Mouse (Mus musculus): Measurements from ENCODE around the gene Pde4d. TPM values are rescaled to one million over a fixed set of nuclear protein-coding genes. Genes with fewer than 3 reads are reported as not detected.

Gene Pde4d
- polyA plus RNA-seq, 1 experiment = 34.7 TPM

DNA sequence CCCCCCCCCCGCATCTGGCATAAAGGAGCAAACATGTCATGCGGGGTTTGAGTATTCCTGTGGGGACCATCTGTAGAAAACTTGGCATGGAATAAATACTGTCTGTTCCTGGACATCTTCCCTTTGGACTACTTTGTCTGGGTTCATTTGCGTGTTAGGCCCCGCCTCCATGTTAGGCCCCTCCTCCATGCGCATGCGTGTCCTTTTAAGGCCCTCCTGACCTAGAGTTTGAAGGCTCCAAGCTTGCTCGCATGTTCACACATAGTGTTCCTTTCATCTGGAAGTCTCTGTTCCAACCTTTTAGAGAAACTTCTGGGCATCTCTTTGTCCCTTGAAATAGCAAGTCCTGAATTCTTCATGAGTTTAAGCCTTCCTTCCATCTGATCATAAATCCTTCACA is 1359.2 kb downstream of the Pde4d start:
- Histone ChIP-seq H3K27ac (ENCODE audit: insufficient read depth, low read length) (no peak overlapping the region), H3K4me3 (ENCODE audit: insufficient read depth, low read length) (no peak overlapping the region), H3K4me1 (ENCODE audit: control insufficient read depth, insufficient read depth, low read length) (no peaks in the 10 kb centered on the region)
- TF ChIP-seq POLR2A (IDR thresholded peaks at IDR 0.05; ENCODE audit: extremely low read depth, insufficient read depth, low read length) (no peak), CTCF (IDR thresholded peaks at IDR 0.05; ENCODE audit: extremely low read depth, insufficient read depth, low read length) (no peak)

DNA sequence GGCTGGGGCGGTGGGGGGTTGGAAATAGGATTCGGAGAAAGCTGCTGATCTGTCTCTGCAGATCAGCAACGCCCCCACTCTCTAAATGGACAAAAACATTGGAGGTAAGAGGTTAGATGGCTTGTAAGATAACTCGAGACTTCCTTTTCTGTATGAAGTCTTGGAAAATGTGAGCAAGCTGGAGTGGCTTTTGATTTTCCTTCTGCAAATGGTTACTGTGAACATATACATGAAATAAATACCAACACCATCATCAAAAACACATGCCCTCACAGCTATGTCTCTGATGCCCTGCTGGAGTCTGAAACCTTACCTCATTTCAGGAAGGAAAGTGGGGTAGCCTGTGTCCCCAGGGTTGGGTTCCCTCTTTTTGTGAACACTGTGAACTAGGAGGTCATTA is 1359.9 kb downstream of the Pde4d start:
- Histone ChIP-seq H3K4me1 (ENCODE audit: control insufficient read depth, insufficient read depth, low read length) (no peaks in the 10 kb centered on the region), H3K27ac (ENCODE audit: insufficient read depth, low read length) (no peak overlapping the region), H3K4me3 (ENCODE audit: insufficient read depth, low read length) (no peak overlapping the region)
- no peak for TF ChIP-seq CTCF (IDR thresholded peaks at IDR 0.05; ENCODE audit: extremely low read depth, insufficient read depth, low read length)
- no peak for TF ChIP-seq POLR2A (IDR thresholded peaks at IDR 0.05; ENCODE audit: extremely low read depth, insufficient read depth, low read length)

DNA sequence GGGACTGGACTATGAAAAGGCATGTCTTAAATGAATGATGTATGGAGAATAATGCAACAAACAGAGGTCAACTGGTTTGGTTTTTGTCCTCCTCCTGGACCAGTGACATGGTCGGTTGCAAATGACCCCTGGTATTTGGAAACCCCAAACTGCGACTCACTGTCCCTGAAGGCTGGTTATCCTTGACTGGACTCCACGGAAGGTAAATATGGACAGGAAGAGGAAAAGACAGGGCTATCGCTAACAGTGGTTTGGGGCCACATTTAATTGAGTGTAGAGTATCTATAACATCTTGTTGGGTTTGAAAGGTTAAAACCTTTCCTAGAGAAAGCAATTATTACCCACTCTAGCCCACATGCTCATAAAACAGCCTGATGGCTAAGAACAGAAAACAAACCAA is 1364.2 kb downstream of the Pde4d start:
- TF ChIP-seq POLR2A (IDR thresholded peaks at IDR 0.05; ENCODE audit: extremely low read depth, insufficient read depth, low read length) = no peak
- no peak for TF ChIP-seq CTCF (IDR thresholded peaks at IDR 0.05; ENCODE audit: extremely low read depth, insufficient read depth, low read length)
- H3K4me1 ChIP-seq (ENCODE audit: control insufficient read depth, insufficient read depth, low read length) = no peaks in the 10 kb centered on the region
- H3K4me3 ChIP-seq (ENCODE audit: insufficient read depth, low read length) = no peak overlapping the region
- no peak overlapping the region for H3K27ac ChIP-seq (ENCODE audit: insufficient read depth, low read length)

DNA sequence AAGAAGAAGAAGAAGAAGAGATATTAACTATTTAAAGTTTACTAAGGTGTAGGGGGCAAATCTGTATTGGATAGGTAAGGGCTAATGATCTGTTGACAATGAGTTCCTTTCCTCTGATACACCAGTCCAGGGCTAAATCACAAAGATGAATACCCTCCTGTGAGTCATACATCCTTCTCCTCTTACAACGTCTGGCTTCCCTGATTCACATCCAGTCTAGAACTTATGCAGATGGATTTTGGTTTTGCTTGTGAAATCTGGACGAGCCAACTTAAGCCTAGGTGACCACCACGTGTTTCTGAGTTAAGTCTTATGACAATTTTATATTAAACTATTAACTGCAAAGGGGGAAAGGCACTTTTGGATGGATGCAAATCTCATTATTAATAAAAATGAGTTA is 1369.3 kb downstream of the Pde4d start:
- H3K4me3 ChIP-seq (ENCODE audit: insufficient read depth, low read length) = no peak overlapping the region
- TF ChIP-seq CTCF (IDR thresholded peaks at IDR 0.05; ENCODE audit: extremely low read depth, insufficient read depth, low read length) (no peak), POLR2A (IDR thresholded peaks at IDR 0.05; ENCODE audit: extremely low read depth, insufficient read depth, low read length) (no peak)
- peaks cover 5% of the 10 kb centered on the region; the same call in 1 of the 2 replicates for H3K4me1 ChIP-seq (ENCODE audit: control insufficient read depth, insufficient read depth, low read length)
- no peak overlapping the region for H3K27ac ChIP-seq (ENCODE audit: insufficient read depth, low read length)

DNA sequence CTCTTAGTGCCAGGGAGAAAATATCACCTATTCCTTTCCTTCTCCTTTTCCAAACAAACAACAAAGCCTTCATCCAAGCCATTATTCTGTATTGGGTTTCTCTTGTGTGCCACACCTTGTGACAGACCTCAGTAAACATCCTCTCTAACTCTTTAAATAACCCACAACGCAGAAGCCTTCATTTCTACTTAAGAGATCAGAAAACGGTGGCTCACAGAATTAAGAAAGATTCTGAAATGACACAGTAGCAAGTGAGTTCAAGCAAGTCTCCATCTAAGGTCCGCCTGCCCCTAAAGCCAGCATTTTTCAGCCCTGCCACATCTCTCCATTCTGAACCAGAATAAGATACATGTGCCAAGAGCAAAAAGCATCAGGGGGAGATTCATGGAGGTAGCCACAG is 1370.4 kb downstream of the Pde4d start:
- no peak for TF ChIP-seq POLR2A (IDR thresholded peaks at IDR 0.05; ENCODE audit: extremely low read depth, insufficient read depth, low read length)
- no peak for TF ChIP-seq CTCF (IDR thresholded peaks at IDR 0.05; ENCODE audit: extremely low read depth, insufficient read depth, low read length)
- H3K4me3 ChIP-seq (ENCODE audit: insufficient read depth, low read length) = no peak overlapping the region
- peaks cover 5% of the 10 kb centered on the region; the same call in 1 of the 2 replicates for H3K4me1 ChIP-seq (ENCODE audit: control insufficient read depth, insufficient read depth, low read length)
- no peak overlapping the region for H3K27ac ChIP-seq (ENCODE audit: insufficient read depth, low read length)

DNA sequence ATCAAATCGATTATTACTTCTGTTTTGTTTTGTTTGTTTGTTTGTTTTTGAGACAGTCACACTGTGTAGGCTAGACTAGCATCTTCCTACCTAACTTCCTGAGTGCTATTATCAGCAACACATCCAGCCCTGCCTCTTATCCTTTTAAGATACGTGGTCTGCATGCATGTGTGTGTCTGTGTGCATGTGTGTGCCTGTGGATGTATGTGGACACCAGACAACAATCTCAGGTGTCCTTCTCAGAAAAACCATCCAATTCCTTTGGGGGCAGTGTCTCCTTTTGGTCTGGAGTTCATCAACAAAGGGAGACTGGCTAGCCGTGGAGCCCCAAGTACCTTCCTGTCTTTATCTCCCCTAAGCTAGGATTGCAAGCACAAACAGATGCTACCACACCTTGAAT is 1371.1 kb downstream of the Pde4d start:
- H3K4me3 ChIP-seq (ENCODE audit: insufficient read depth, low read length) = no peak overlapping the region
- H3K27ac ChIP-seq (ENCODE audit: insufficient read depth, low read length) = no peak overlapping the region
- TF ChIP-seq CTCF (IDR thresholded peaks at IDR 0.05; ENCODE audit: extremely low read depth, insufficient read depth, low read length) = no peak
- TF ChIP-seq POLR2A (IDR thresholded peaks at IDR 0.05; ENCODE audit: extremely low read depth, insufficient read depth, low read length) = no peak
- H3K4me1 ChIP-seq (ENCODE audit: control insufficient read depth, insufficient read depth, low read length) = peaks cover 5% of the 10 kb centered on the region; the same call in 1 of the 2 replicates

DNA sequence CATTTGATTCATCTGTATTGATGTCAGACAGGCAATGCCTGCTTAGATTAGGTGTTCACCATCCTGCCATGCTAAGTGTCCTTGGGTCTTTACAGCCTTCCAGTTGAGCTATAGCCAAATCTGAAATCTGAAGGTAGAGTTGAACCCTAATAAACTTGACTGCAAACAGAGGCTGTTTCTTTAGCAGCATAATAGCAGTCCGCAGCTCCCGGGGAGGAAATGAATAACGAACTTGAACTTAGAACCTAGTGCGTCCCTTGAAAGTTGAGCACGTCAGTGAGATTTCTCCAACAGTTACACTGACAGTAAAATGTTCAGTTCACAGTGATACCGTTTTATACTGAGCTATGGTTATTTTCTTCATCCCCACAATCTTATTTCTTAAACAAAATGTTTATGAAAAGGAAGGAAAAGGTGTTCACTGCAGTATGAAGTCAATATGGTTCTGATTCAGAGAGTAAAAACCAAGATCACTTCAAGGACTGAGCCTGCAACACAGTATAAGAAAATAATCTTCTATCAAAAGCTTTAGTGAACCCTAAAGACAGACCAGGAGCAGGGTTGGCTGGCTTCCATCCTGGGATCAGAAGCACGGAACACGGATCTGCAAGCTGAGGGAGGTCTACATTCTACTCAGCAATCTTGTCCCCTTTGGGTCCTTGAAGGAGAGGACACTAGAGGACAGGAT is 1372.1 kb downstream of the Pde4d start:
- H3K4me3 ChIP-seq (ENCODE audit: insufficient read depth, low read length) = peak overlapping the region; percentile 25
- peaks cover 5% of the 10 kb centered on the region; the same call in 1 of the 2 replicates for H3K4me1 ChIP-seq (ENCODE audit: control insufficient read depth, insufficient read depth, low read length)
- no peak for TF ChIP-seq POLR2A (IDR thresholded peaks at IDR 0.05; ENCODE audit: extremely low read depth, insufficient read depth, low read length)
- no peak for TF ChIP-seq CTCF (IDR thresholded peaks at IDR 0.05; ENCODE audit: extremely low read depth, insufficient read depth, low read length)
- H3K27ac ChIP-seq (ENCODE audit: insufficient read depth, low read length) = peak overlapping the region; percentile 84

DNA sequence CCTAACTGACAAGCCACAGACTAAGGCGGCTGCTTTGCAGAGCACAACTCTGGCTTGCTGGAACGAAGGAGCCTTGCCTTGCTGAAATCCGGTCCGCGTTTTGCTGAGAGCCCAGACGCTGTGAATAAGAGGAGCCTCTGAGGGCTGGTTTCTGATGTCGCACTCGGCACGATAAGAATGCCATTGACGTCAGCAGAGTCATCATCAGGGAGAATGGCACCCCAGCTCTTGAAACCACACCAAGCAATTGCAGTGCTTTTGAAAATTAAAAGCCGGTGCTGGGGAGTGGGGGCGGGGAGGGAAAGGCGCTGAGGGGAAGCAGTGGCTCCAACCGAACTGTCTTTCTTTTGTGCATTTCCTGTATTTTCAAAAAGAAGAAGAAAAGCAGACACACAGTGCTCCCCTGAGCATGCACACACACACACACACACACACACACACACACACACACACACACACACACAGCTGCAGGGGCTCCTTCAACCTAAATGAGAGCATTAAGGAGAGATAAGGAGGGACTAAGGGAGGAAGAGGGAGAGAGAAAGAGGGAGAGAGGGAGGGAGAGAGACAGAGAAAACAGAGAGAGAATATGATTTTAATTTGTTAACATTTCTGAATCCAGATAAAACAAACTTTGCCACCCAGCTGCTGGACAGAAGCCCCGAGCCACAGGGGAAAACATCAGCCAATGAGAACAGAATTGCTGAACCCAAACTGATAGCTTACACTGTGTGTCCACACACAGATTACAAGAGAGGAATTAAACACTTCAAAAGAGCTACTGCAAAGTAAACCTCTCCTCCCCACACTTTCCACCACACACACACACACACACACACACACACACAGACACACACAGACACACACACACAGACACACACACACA is 1372.9 kb downstream of the Pde4d start:
- Histone ChIP-seq H3K4me1 (ENCODE audit: control insufficient read depth, insufficient read depth, low read length) (peaks cover 5% of the 10 kb centered on the region; the same call in 1 of the 2 replicates), H3K27ac (ENCODE audit: insufficient read depth, low read length) (peak overlapping the region; percentile 84)
- peak; percentile 74; the same call in 1 of the 2 replicates for TF ChIP-seq POLR2A (IDR thresholded peaks at IDR 0.05; ENCODE audit: extremely low read depth, insufficient read depth, low read length)
- no peak for TF ChIP-seq CTCF (IDR thresholded peaks at IDR 0.05; ENCODE audit: extremely low read depth, insufficient read depth, low read length)

DNA sequence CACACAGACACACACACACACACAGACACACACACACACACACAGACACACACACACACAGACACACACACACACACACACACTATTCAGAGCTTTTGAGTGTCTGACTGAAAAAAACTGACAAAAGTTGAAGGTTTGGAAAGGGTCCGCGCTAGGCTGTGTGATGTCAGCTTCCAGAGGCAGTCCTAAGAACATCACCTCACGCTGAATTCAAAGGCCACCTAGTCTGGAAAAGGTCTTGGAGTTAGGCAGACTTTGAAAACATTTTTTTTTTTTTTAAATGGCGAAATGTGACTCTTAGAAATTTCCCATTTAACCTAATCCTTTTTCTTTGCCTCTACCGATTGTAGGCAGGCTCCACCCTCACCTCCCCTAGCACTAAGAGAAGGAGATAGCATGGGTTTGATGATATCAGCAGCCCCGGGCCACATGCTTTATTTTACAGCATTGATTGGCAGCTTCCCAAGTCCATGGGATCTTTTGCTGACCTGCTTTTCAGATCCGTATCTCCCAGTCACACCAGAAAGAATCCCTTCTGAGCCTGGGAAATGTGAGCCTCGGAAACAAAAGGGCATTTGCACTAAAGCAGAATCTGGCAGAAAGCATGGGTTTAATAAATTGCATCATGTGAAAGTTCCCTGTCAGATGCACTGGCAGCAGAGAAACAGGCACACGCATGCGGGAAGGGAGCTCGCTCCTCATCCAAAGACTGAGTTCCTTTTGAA is 1373.7 kb downstream of the Pde4d start:
- H3K27ac ChIP-seq (ENCODE audit: insufficient read depth, low read length) = peak overlapping the region; percentile 18; the same call in 1 of the 2 replicates
- H3K4me3 ChIP-seq (ENCODE audit: insufficient read depth, low read length) = no peak overlapping the region; the same call in 1 of the 2 replicates
- peaks cover 5% of the 10 kb centered on the region; the same call in 1 of the 2 replicates for H3K4me1 ChIP-seq (ENCODE audit: control insufficient read depth, insufficient read depth, low read length)
- TF ChIP-seq POLR2A (IDR thresholded peaks at IDR 0.05; ENCODE audit: extremely low read depth, insufficient read depth, low read length) = no peak
- TF ChIP-seq CTCF (IDR thresholded peaks at IDR 0.05; ENCODE audit: extremely low read depth, insufficient read depth, low read length) = no peak

More for the DNA sequence above, 1372.9 kb downstream of the Pde4d start:
- peak overlapping the region; percentile 25 for H3K4me3 ChIP-seq (ENCODE audit: insufficient read depth, low read length)
